Mouse (Mus musculus) CD4-positive helper T cell, adult 2 months (primary cell): ENCODE results near the gene Allc.
A peak's percentile ranks its signal among the peaks of the same experiment; 100 is the strongest.

Experiments
- DNase-seq: peaks from one replicate; pipeline ENCODE4 v3.0.0-alpha.2; 2012; ENCODE audit warnings: low read depth, missing footprints, low spot score

Allc gene

DNA sequence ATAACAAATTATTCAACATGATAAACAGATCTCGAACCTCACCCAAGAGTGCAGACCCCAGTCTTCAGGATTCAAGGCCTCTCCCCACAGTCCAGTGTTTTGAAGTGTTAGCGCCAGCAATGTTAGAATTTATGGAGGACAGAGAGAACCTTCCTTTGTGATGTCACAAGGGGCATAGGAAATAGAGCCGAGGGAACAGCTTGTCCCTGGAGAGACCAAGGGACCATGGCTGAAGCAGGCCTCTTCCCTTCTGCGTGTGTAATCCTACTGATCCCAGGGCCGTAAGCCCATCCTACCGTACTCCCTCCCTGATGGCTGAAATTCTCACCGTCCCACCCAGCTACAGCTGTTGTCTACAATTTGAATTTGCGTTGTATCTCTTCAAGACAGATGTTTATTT lies at the start of gene Allc:
Gene Allc, minus strand, starts transcription at position 101 of the 400 bp plus-strand sequence.
- DNase-seq, result no peak

GRCm38 (mm10) chr12:28628436-28628835 lies 46.1 kb upstream of the Allc start:
- DNase-seq, result no peak

GRCm38 (mm10) chr12:28627092-28627491 lies 44.8 kb upstream of the Allc start:
- DNase-seq, result no peak

- DNase-seq, result no peak
These were observed 43.1 kb upstream of the Allc start for GRCm38 (mm10) chr12:28625407-28625806.

- no peak for DNase-seq
These were observed 41.9 kb upstream of the Allc start for GRCm38 (mm10) chr12:28624251-28624650.

DNA sequence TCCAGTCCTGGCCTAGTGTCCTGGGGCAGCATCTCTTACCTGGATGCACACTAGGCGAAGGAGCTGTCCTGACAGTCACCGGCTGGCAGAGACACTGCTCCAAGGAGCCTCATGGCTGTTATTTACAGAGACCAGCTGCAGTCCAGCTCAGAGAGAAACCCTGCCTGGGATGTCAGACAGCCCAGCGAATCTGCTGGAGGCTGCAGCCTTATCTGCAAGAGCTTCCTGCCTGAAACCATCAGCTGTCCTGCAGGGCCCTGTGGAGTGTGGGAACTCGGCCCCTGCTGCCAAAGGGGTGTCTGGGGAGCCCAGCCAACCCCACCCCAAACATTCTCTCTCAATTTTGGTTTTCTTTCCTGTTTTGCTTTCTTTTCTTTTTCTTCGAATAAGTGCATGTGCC lies 40.9 kb upstream of the Allc start, which contains the start of gene Colec11:
Gene Colec11, minus strand, starts transcription at position 183 of the 400 bp plus-strand sequence.
- no peak for DNase-seq

- DNase-seq, result no peak
These were observed 40.3 kb upstream of the Allc start for GRCm38 (mm10) chr12:28622641-28623040.

DNA sequence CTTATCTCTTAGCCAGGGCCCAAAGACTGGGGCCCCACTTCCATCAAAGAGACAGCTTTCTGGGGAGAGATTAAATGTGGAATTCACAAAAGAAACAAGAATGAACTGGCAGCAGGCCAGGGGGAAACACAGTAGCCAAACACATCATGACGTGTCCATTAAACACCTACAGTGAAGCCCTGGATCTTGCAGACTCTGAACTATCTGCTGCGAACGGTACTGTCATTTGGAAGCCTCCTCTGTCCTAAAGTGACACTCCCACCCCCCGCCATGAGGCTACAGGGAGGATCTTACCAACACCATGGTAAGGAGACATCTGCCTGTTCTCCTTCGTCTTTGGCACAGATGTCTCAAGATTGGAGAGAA lies 39.8 kb upstream of the Allc start:
- no peak for DNase-seq

DNA sequence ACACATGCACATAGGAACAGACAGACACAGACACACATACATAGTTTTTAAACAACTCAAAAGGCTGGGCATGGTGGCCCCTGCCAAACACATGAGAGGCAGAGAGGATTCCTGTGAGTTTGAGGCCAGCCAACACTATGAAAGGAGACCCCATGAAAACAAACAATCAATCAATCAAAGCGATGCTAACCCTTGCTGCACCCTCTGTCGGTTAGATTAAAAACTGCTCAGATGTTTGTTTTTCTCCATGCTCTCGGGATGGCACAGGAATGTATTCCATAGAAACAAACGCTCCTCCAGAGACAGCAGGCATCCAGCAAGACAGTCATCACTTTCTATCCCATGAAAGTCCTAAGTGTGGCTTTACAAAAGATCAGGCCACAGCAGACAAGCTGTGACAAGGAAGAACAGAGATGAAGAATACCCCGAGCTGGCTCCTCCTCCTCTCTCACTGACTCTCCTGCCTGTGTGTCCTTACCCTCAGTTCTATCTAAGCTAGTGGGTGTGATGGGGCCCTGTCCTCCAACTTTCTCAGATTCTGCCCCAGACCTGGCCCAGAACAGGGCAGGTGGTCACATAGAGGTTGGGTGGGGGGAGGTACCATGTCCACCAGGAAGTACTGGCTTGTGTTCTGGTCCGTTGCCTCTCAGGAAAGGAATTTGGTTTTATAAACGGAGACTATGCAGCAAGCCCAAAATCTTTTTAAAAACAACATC lies 39.3 kb upstream of the Allc start:
- no peak for DNase-seq

- no peak for DNase-seq
These were observed 35.0 kb upstream of the Allc start for GRCm38 (mm10) chr12:28617297-28617696.

DNA sequence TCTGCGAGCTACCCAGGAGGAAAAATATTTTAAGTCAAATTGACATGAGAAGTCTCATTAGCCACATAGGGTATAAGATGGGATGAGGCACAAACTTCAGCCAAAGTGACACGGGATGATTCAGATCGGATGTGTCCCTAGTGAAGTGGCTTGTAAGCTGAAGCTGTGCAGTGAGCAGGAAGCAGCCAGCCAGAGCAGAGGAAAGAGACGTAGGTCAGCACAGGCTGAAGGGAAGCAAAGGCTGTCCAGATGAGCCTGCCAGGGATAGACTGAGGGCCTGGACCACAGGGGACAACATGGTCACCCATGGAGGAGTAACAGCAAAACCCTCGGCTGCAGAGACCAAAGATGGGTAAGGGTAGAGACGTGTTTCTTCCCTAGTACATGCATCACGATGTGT lies 32.1 kb upstream of the Allc start:
- no peak for DNase-seq

DNA sequence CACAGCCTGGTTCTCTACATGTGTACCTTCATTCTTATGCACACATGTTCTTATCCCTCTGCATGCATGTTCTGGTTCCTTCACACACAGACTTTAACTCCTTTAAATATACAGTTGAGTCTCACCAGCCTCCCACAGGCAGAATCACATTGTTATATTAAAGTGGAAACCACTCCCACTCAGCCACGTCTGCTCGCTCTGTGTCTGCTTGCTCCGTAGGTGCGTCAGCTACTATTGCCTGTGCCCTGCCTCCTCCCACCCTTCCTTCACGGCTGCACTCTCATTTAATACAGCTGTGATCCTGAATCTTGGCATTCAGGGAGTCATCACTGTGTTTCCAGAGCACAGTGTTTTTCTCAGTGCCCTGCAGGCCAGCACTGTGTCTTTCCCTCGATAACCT lies 30.1 kb upstream of the Allc start:
- no peak for DNase-seq

DNA sequence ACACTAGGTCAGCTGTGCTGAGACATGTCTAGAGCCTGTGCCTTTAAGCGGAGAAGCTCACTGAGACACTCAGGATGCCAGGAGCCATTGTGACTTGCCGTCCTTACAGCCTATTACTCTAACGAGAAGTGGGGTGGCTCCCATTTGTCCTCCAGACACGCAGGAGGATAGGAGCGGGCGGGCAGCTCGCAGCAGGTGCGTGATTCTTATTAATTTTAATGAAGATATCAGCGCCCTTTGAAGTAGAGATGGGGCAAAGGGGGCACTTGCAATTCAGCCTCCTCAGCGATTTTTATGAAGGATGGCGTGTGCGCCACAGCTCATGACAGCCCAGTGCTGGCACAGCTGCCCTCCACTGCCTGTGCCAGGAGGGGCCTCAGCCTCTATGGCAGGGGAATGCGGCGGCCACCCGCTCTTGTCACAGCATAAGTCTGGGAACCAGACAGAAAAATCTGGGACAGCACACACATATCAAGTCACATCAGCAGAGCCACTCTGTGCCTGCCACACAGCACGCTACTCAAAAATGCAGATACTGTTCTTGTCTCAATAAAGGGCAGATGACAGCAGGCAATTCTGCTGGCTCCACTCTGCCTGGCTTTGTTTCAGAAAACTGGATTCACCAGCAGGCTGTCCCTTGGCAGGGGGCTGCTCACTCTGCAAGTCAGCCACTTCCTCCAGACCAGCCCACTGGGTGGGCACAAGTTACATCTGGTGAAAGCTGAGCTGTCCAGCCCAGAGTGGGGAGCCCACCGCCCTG lies 25.4 kb upstream of the Allc start:
- DNase-seq, result no peak

DNA sequence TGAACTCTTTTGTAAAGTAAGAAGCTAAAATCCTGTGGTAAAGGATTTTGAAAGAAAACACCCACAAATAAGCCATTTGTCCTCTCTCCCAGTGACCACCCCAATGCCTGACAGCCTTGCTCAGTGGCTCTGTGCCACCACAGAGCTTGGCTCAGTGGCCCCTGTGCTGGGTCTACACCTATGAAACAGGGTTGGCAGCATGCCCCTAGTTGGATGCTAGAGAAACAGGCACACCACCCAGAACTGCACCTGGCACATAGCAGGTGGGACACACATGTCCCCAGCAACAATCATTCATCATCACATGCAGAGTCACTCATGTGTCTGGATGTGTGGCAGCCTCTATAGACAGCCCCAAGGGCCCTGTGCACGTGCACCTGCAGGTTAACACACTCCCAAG lies 21.2 kb upstream of the Allc start:
- no peak for DNase-seq

- no peak for DNase-seq
These were observed 19.9 kb upstream of the Allc start for GRCm38 (mm10) chr12:28602259-28602658.

DNA sequence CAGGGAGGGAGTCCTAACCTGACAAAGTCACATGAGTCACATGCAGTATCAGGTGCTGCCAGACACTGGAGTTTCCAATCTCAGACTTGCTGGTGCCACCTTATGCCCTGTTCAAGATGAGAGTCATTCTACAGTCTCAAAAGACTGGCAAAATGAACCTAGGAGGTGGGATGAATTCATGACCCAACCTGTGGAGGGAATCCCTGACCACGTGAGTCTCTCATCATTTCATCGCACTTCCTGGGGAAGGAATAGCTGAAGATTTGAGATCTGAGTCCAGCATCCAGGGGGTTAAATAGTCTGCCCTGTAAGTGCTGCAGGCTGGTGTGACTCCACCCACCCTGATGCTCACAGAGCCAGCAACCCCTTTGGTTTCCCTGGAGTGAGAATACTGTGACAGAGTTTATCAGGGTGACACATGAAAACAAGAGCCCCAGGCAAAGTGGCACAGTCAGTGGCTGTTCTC lies 16.2 kb upstream of the Allc start:
- no peak for DNase-seq

GRCm38 (mm10) chr12:28598110-28598509 lies 15.8 kb upstream of the Allc start:
- no peak for DNase-seq

GRCm38 (mm10) chr12:28597699-28598098 lies 15.4 kb upstream of the Allc start:
- DNase-seq, result no peak

DNA sequence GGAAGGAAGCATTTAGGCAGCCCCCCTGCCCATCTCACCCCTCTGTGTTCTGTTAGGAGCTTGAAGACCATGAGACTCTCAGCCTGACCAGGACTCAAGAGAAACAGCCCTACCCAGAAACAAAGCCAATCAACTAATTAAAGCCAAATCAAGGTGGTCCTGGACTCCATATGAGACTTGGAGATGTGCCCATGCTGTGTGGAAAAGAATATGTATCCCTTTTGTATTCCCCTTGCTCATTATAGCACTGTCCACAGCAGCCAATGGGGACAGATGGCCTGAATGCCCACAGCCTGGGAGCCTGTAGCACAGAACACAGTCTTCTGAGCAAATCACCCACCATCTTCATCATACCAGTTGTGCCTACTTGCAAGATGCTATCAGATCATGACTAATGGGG lies 14.5 kb upstream of the Allc start:
- no peak for DNase-seq

DNA sequence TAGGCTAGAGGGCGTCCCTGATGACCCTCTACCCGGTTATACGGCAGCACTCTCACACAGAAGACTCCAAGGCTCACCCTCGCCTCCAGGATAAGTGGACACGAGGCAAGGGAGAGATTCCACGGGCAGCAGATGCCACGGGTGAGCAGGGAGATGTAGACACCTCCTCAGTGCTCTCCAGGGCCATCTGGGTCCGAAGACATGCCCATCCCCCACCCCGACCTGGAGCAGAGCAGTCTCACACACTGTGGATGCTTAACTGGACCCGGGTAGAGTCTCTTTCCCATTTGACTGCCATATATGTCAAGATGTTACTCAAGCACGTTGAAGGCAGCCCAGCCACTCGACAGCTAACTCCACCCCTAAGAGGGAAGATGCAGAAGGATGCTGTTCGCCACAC lies 8.1 kb upstream of the Allc start:
- DNase-seq, result no peak

DNA sequence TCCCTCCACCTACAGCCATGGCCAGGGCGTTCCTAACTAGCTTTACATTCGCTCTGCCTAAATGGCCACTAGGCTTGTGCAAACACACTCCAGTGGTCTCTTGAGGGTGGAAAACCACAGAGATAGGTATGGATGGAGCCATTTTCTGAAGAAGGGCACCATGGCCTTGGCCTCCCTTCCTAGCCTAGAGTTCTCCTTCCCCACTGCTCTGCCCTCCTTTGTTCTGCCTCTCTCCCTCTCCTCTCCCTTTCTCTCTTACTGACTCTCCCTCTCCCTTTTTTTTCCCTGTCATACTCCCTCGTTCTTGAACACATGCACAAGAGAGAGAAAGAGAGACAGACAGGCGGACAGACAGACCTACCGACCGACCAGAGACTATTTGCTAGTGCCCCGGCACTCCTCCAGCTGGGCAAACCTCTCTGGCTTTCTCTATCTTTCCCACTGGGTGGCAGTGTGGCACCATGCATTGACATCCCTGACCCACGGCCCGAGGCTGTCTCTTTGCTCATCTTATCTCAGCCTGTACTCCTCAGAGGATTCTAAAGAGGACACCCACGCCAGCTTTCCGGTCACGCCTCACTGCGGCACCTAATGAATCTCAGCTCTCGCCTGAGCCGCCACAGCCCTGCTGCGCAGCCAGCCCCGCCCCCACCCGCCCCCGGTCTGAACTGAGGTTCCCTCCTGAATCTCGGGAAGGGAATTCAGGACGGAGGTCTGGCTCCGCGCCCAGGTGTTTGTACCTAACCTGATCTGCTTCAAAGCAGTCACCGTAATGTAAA lies 7.0 kb upstream of the Allc start:
- peak; percentile 62 for DNase-seq

DNA sequence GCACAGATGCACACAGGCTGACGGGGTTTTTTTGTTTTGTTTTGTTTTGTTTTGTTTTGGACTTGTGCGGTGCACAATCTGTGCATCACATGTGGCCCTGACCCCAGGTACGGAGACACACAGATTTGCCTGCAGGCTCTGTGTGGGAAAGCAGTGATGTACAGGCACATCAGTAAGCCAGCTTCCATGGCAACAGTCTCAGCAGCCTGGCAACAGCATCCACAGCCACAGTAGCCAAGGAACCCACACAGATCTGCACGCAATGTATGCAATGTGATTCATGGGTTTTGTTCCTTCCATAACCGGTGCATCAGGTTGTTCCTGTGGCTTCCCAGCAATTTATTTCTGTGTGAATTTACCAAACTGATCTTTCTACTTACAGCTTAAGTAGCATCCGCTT lies 5.6 kb upstream of the Allc start:
- no peak for DNase-seq
